ENCODE assay signal across 13 mouse cellular contexts in genomic region chr8:94567159-94567849, GRCm38 (mm10). TPM values are rescaled to one million over a fixed set of nuclear protein-coding genes. Genes with fewer than 3 reads are reported as not detected.
DNase-seq lines count a peak whose midpoint lies in the region; ATAC-seq and TF ChIP-seq lines count a peak whose summit lies in the region.
"Had no signal": no experiment of that assay in that cellular context is flagged by ENCODE, and none has a peak within 500 bp of the region (broad histone marks: within the 10 kb centered on the region; RNA-seq: fewer than 3 reads in every experiment).

No protein-coding gene starts in this region.

- H3K4me3 ChIP-seq in kidney, embryonic 16.5 days (ENCODE audit: low read length) = no peak overlapping the region
- H3K4me3 ChIP-seq in embryonic facial prominence, embryonic 14.5 days (ENCODE audit: low read depth, low read length) = no peak overlapping the region
- H3K4me3 ChIP-seq in hindbrain, embryonic 15.5 days = no peak overlapping the region
- no peak overlapping the region for H3K4me3 ChIP-seq in neural tube, embryonic 12.5 days
- no peak overlapping the region for H3K4me3 ChIP-seq in heart, adult 2 months
- H3K4me3 ChIP-seq in kidney, embryonic 15.5 days (replicated peaks) = no peak overlapping the region
- H3K4me3 ChIP-seq: erythroblast, embryonic 14.5 days; limb, embryonic 13.5 days had no signal

- H3K79me2 ChIP-seq in heart, adult 2 months (replicated peaks; ENCODE audit: control insufficient read depth, insufficient read depth, low read length) = no peaks in the 10 kb centered on the region

- DNase-seq in kidney, postnatal 4 days = no peak
- DNase-seq in embryonic facial prominence, embryonic 14.5 days (ENCODE audit: low spot score) = no peak
- no peak for DNase-seq in heart, adult 2 months
- DNase-seq in gastrocnemius, postnatal 36 days = no peak
- DNase-seq: cerebellum, adult 11 months; layer of hippocampus, adult 9-11 months; thymus, postnatal 36 days had no signal

- no peak overlapping the region for H3K4me2 ChIP-seq in kidney, embryonic 16.5 days (replicated peaks; ENCODE audit: low read depth, low read length)
- H3K4me2 ChIP-seq in embryonic facial prominence, embryonic 14.5 days (ENCODE audit: low read depth, low read length) = no peak overlapping the region
- peak overlapping the region; percentile 8 for H3K4me2 ChIP-seq in hindbrain, embryonic 15.5 days
- H3K4me2 ChIP-seq in neural tube, embryonic 12.5 days (replicated peaks) = peak overlapping the region; percentile 35
- no peak overlapping the region for H3K4me2 ChIP-seq in kidney, embryonic 15.5 days
- H3K4me2 ChIP-seq: limb, embryonic 13.5 days had no signal

- no peak for TF ChIP-seq EP300 in heart, adult 2 months (IDR thresholded peaks at IDR 0.05; ENCODE audit: insufficient read depth, low read depth, low read length)

- no peaks in the 10 kb centered on the region for H3K9me3 ChIP-seq in kidney, embryonic 16.5 days (ENCODE audit: low read length)
- H3K9me3 ChIP-seq in embryonic facial prominence, embryonic 14.5 days (ENCODE audit: control insufficient read depth, low read length) = no peaks in the 10 kb centered on the region
- no peaks in the 10 kb centered on the region for H3K9me3 ChIP-seq in hindbrain, embryonic 15.5 days
- no peaks in the 10 kb centered on the region for H3K9me3 ChIP-seq in neural tube, embryonic 12.5 days
- no peaks in the 10 kb centered on the region for H3K9me3 ChIP-seq in kidney, embryonic 15.5 days (replicated peaks)
- H3K9me3 ChIP-seq: limb, embryonic 13.5 days had no signal

- intact Hi-C loops in heart, adult 2 months (cut with DNase I) = loop anchor here (5.0 kb wide), 1 partner anchor 35 kb away; the partner anchor contains the start of gene Cpne2
- intact Hi-C loops in gastrocnemius, postnatal 36 days (cut with DNase I) = no loop called here

- peak; percentile 52; the same call in 1 of the 2 replicates for ATAC-seq in kidney, embryonic 16.5 days (ENCODE audit: low FRiP score, low TSS enrichment)
- peak; percentile 68; the same call in 1 of the 2 replicates for ATAC-seq in embryonic facial prominence, embryonic 14.5 days (ENCODE audit: low read depth)
- ATAC-seq in hindbrain, embryonic 15.5 days (ENCODE audit: low FRiP score, low read depth) = peak; percentile 94
- ATAC-seq in neural tube, embryonic 12.5 days (ENCODE audit: low FRiP score, low read depth) = peak; percentile 89
- no peak; the same call in 1 of the 2 replicates for ATAC-seq in kidney, embryonic 15.5 days (replicated peaks; ENCODE audit: low FRiP score)

- 0 out of 2 replicates have a peak overlapping the region, but pooled peaks have one; percentile 9 for H3K9ac ChIP-seq in kidney, embryonic 16.5 days (replicated peaks; ENCODE audit: low read length)
- no peak overlapping the region for H3K9ac ChIP-seq in embryonic facial prominence, embryonic 14.5 days (ENCODE audit: low read depth, low read length)
- peak overlapping the region; percentile 18; the same call in 1 of the 2 replicates for H3K9ac ChIP-seq in hindbrain, embryonic 15.5 days
- H3K9ac ChIP-seq in neural tube, embryonic 12.5 days = no peak overlapping the region
- H3K9ac ChIP-seq in heart, adult 2 months (ENCODE audit: low read depth, low read length) = no peak overlapping the region
- H3K9ac ChIP-seq in kidney, embryonic 15.5 days = no peak overlapping the region
- H3K9ac ChIP-seq: limb, embryonic 13.5 days had no signal

- H3K27me3 ChIP-seq in kidney, embryonic 16.5 days (ENCODE audit: insufficient read depth, low read length) = no peaks in the 10 kb centered on the region
- no peaks in the 10 kb centered on the region for H3K27me3 ChIP-seq in embryonic facial prominence, embryonic 14.5 days (replicated peaks; ENCODE audit: control insufficient read depth, insufficient read depth, low read length)
- no peaks in the 10 kb centered on the region for H3K27me3 ChIP-seq in hindbrain, embryonic 15.5 days
- 0 out of 2 replicates have a peak, but pooled peaks cover 5% of the 10 kb centered on the region for H3K27me3 ChIP-seq in neural tube, embryonic 12.5 days (replicated peaks)
- H3K27me3 ChIP-seq in heart, adult 2 months (ENCODE audit: control insufficient read depth, insufficient read depth, low read length) = no peaks in the 10 kb centered on the region
- no peaks in the 10 kb centered on the region for H3K27me3 ChIP-seq in kidney, embryonic 15.5 days
- H3K27me3 ChIP-seq: limb, embryonic 13.5 days had no signal

- WGBS in kidney, embryonic 16.5 days = 75% methylated on average over 8 of the region's 8 CpGs
- 67% methylated on average over 8 of the region's 8 CpGs for WGBS in embryonic facial prominence, embryonic 14.5 days
- 28% methylated on average over 8 of the region's 8 CpGs for WGBS in hindbrain, embryonic 15.5 days
- WGBS in neural tube, embryonic 12.5 days = 58% methylated on average over 8 of the region's 8 CpGs
- 75% methylated on average over 8 of the region's 8 CpGs for WGBS in heart, adult 2 months
- WGBS in kidney, embryonic 15.5 days = 75% methylated on average over 8 of the region's 8 CpGs

- peaks cover 14% of the 10 kb centered on the region; the same call in 1 of the 2 replicates for H3K4me1 ChIP-seq in kidney, embryonic 16.5 days (ENCODE audit: insufficient read depth, low read length)
- 0 out of 2 replicates have a peak, but pooled peaks cover 5% of the 10 kb centered on the region for H3K4me1 ChIP-seq in embryonic facial prominence, embryonic 14.5 days (ENCODE audit: control insufficient read depth, insufficient read depth, low read length)
- H3K4me1 ChIP-seq in hindbrain, embryonic 15.5 days (replicated peaks) = peaks cover 35% of the 10 kb centered on the region
- H3K4me1 ChIP-seq in neural tube, embryonic 12.5 days = peaks cover 16% of the 10 kb centered on the region
- no peaks in the 10 kb centered on the region for H3K4me1 ChIP-seq in heart, adult 2 months (ENCODE audit: control insufficient read depth, insufficient read depth, low read length)
- peaks cover 21% of the 10 kb centered on the region for H3K4me1 ChIP-seq in kidney, embryonic 15.5 days

- no peak overlapping the region; the same call in 1 of the 2 replicates for H3K27ac ChIP-seq in kidney, embryonic 16.5 days (ENCODE audit: low read length)
- no peak overlapping the region for H3K27ac ChIP-seq in embryonic facial prominence, embryonic 14.5 days (replicated peaks; ENCODE audit: low read depth, low read length)
- H3K27ac ChIP-seq in hindbrain, embryonic 15.5 days (replicated peaks) = peak overlapping the region; percentile 84
- H3K27ac ChIP-seq in neural tube, embryonic 12.5 days = no peak overlapping the region
- no peak overlapping the region for H3K27ac ChIP-seq in heart, adult 2 months
- H3K27ac ChIP-seq in kidney, embryonic 15.5 days = no peak overlapping the region
- H3K27ac ChIP-seq: limb, embryonic 13.5 days had no signal

- TF ChIP-seq CTCF in heart, adult 2 months (IDR thresholded peaks at IDR 0.05) = no peak

- H3K36me3 ChIP-seq in kidney, embryonic 16.5 days (ENCODE audit: insufficient read depth, low read length) = no peaks in the 10 kb centered on the region
- H3K36me3 ChIP-seq in embryonic facial prominence, embryonic 14.5 days (ENCODE audit: control insufficient read depth, insufficient read depth, low read length) = peaks cover 7% of the 10 kb centered on the region; the same call in 1 of the 2 replicates
- no peaks in the 10 kb centered on the region for H3K36me3 ChIP-seq in hindbrain, embryonic 15.5 days
- peaks cover 6% of the 10 kb centered on the region for H3K36me3 ChIP-seq in neural tube, embryonic 12.5 days
- H3K36me3 ChIP-seq in heart, adult 2 months (ENCODE audit: control insufficient read depth, insufficient read depth, low read length) = no peaks in the 10 kb centered on the region
- 0 out of 2 replicates have a peak, but pooled peaks cover 6% of the 10 kb centered on the region for H3K36me3 ChIP-seq in kidney, embryonic 15.5 days
- H3K36me3 ChIP-seq: limb, embryonic 13.5 days had no signal

- TF ChIP-seq POLR2A in heart, adult 2 months (IDR thresholded peaks at IDR 0.05; ENCODE audit: insufficient read depth, low read depth, low read length) = no peak

RNA-seq across cellular contexts. Expression of gene Rspry1, which starts 34.4 kb away (rescaled TPM):
- polyA plus RNA-seq in kidney, embryonic 16.5 days (2015; fragmentation: Nextera tagmentation; extraction: Ambion mirVana) = 39.1 and 41.4 TPM in 2 replicates
- polyA plus RNA-seq in embryonic facial prominence, embryonic 14.5 days (2014; fragmentation: Nextera tagmentation; extraction: Ambion mirVana) = 33.6 and 36.0 TPM in 2 replicates
- polyA plus RNA-seq in hindbrain, embryonic 15.5 days (2015; fragmentation: Nextera tagmentation; extraction: Ambion mirVana) = 45.5 and 48.7 TPM in 2 replicates
- polyA plus RNA-seq in neural tube, embryonic 12.5 days (2016; fragmentation: Nextera tagmentation; extraction: Ambion mirVana) = 52.0 and 57.4 TPM in 2 replicates
- 10 to 100 TPM; 10.1 to 10.6 TPM for total RNA-seq in heart, adult 2 months (2021)
- 3.8 and 7.9 TPM in 2 replicates for polyA plus RNA-seq in heart, adult 2 months (2012; rRNA removed)
- polyA plus RNA-seq in kidney, embryonic 15.5 days (2015; fragmentation: Nextera tagmentation; extraction: Ambion mirVana) = 38.3 and 39.8 TPM in 2 replicates
- total RNA-seq in gastrocnemius, postnatal 36 days (2021) = 1 to 10 TPM; 7.3 to 9.3 TPM

RNA-seq across cellular contexts. Expression of gene Fam192a, which starts 34.5 kb away (rescaled TPM):
- 63.2 and 69.2 TPM in 2 replicates for polyA plus RNA-seq in kidney, embryonic 16.5 days (2015; fragmentation: Nextera tagmentation; extraction: Ambion mirVana)
- polyA plus RNA-seq in embryonic facial prominence, embryonic 14.5 days (2014; fragmentation: Nextera tagmentation; extraction: Ambion mirVana) = 48.7 and 56.0 TPM in 2 replicates
- 63.8 and 69.1 TPM in 2 replicates for polyA plus RNA-seq in hindbrain, embryonic 15.5 days (2015; fragmentation: Nextera tagmentation; extraction: Ambion mirVana)
- 95.2 and 105 TPM in 2 replicates for polyA plus RNA-seq in neural tube, embryonic 12.5 days (2016; fragmentation: Nextera tagmentation; extraction: Ambion mirVana)
- 10 to 100 TPM; 18.6 to 20.3 TPM for total RNA-seq in heart, adult 2 months (2021)
- 13.7 and 17.5 TPM in 2 replicates for polyA plus RNA-seq in heart, adult 2 months (2012; rRNA removed)
- polyA plus RNA-seq in kidney, embryonic 15.5 days (2015; fragmentation: Nextera tagmentation; extraction: Ambion mirVana) = 70.0 and 73.2 TPM in 2 replicates
- 10 to 100 TPM; 16.2 to 20.1 TPM for total RNA-seq in gastrocnemius, postnatal 36 days (2021)

RNA-seq across cellular contexts. Expression of gene Cpne2, which starts 34.5 kb away (rescaled TPM):
- 10.2 and 13.5 TPM in 2 replicates for polyA plus RNA-seq in kidney, embryonic 16.5 days (2015; fragmentation: Nextera tagmentation; extraction: Ambion mirVana)
- polyA plus RNA-seq in embryonic facial prominence, embryonic 14.5 days (2014; fragmentation: Nextera tagmentation; extraction: Ambion mirVana) = 12.4 and 13.8 TPM in 2 replicates
- 19.4 and 26.4 TPM in 2 replicates for polyA plus RNA-seq in hindbrain, embryonic 15.5 days (2015; fragmentation: Nextera tagmentation; extraction: Ambion mirVana)
- polyA plus RNA-seq in neural tube, embryonic 12.5 days (2016; fragmentation: Nextera tagmentation; extraction: Ambion mirVana) = 12.6 and 14.4 TPM in 2 replicates
- 1 to 10 TPM; 3.4 to 3.9 TPM for total RNA-seq in heart, adult 2 months (2021)
- 8.3 and 14.1 TPM in 2 replicates for polyA plus RNA-seq in heart, adult 2 months (2012; rRNA removed)
- polyA plus RNA-seq in kidney, embryonic 15.5 days (2015; fragmentation: Nextera tagmentation; extraction: Ambion mirVana) = 11.1 and 11.9 TPM in 2 replicates
- total RNA-seq in gastrocnemius, postnatal 36 days (2021) = 1 to 10 TPM; 4.5 to 7.3 TPM

Comparison
In these comparisons a context has a peak if more than half of its experiments do, and no peak if none do; other contexts are left out.
1. H3K9ac ChIP-seq: peak in kidney, embryonic 16.5 days (single experiment) and hindbrain, embryonic 15.5 days (single experiment); none in embryonic facial prominence, embryonic 14.5 days (single experiment), neural tube, embryonic 12.5 days (single experiment), heart, adult 2 months (single experiment) and kidney, embryonic 15.5 days (single experiment).
2. H3K4me2 ChIP-seq: peak in hindbrain, embryonic 15.5 days (single experiment) and neural tube, embryonic 12.5 days (single experiment); none in kidney, embryonic 16.5 days (single experiment), embryonic facial prominence, embryonic 14.5 days (single experiment) and kidney, embryonic 15.5 days (single experiment).